Mouse (Mus musculus): ENCODE measurements at regions not wholly inside any gene's neighbourhood (a gene's known extent, or its start where the extent isn't known, plus 50 kb on each side); places are given as distances from the start of the nearest gene placed in this dataset.

DNA sequence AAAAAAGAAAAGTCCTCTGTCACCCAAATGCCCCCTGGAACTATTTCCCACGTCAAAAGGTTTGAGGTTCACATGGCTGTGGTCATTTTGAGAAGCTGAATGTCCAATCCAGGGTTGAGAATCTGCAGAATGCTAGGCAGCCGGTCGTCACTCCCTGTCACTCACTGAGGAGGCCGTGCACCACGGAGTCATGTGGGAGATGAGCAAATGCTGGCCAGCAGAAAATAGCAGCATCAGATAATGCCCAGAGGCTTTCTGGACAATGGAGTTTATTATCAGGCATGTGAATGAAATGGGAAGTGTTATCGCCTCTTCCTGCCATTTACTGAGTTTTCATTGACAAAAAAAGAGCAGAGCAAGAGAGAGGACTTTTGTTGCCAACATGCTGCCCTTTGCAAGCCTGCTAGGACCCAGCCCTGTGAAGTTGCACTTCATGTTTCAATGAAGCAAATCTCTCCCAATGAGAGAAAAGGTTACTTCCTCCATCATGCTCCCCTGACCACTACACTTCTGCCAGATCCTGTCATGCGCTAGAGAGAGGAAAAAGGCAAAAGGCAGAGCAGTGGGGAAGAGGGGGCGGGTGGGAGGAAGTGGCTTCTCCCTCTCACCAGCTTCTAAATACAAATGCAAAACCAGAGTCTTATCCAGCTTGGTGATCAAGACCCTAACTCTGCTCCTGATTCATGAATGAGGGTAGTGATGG, 228.3 kb downstream of the Gsdmc2 start:
- TF ChIP-seq EP300 (IDR thresholded peaks at IDR 0.05; ENCODE audit: insufficient read depth, low read depth, low read length): no peak
- TF ChIP-seq CTCF (IDR thresholded peaks at IDR 0.05): no peak

Measured in heart, adult 2 months (tissue).